Mouse (Mus musculus): ENCODE data around the gene Mphosph10. TPM values are rescaled to one million over a fixed set of nuclear protein-coding genes. Genes with fewer than 3 reads are reported as not detected.

Mphosph10 gene
- 10 to 100 TPM; 14.1 to 14.9 TPM for total RNA-seq (2021)

GRCm38 (mm10) chr7:64392122-64392818 lies at the start of gene Mphosph10, which contains the start of gene Mcee:
Mphosph10 (minus strand) TSS chr7:64392268.
Mcee (plus strand) TSS chr7:64392607.
- intact Hi-C loops (cut with DNase I), result loop anchor here (5.0 to 10.0 kb wide), 3 partner anchors 105 to 640 kb away; partner anchors contain the start of genes Mtmr10 and Nsmce3
- peak; percentile 98 to 99 for DNase-seq

- no peak for DNase-seq
- intact Hi-C loops (cut with DNase I), result no loop called here
Observed at GRCm38 (mm10) chr7:64440519-64440918, 48.5 kb upstream of the Mphosph10 start.

DNA sequence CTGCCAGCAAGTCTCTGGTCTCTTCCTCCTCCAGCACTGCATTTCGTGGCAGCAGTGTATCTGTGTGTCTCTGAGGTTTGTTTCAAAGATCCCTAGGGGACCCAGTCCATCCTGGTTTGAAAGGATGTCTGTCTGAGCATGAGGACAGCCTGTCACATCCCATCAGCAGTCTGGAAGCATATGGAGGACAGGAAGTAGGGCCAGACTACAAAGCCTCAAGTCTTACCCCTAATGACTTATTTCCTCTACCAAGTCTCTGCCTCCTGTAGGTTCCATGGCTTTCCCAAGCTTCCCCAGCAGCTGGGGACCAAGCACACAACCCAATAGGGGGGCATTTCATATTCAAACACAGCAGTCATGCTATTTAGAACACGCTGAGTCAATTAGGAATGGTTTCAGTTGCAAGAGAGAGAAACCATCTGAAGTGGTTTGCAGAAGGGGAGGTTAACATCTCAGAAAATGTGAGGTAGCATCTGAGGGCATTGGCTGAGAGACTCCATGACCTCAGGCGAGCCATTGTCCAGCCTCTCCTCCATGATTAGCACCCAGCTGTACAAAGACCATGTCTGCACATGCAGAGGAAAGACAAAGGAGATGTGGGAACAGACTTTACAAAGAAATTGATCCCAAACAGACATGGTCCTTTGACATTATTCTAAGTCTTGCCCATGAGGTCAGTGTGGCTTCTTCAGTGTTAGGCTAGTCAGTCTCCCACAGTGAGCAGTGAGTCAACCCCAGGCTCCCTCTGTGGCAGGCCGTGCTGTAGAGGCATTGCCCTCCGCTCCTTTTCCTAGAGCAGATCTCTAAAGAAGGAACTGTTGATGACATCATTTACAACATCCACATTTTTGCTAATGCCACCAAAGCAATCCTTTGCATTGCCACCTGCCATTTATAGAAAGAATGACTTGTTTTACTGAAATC lies 47.8 kb upstream of the Mphosph10 start:
- intact Hi-C loops (cut with DNase I), result no loop called here
- no peak for DNase-seq

- DNase-seq, result no peak
- intact Hi-C loops (cut with DNase I), result loop anchor here (10.0 kb wide), 1 partner anchor 320 kb away; no protein-coding TSS in a partner anchor
Observed at GRCm38 (mm10) chr7:64424861-64425260, 32.8 kb upstream of the Mphosph10 start.

GRCm38 (mm10) chr7:64403989-64404388 lies 11.9 kb upstream of the Mphosph10 start:
- no peak for DNase-seq
- intact Hi-C loops (cut with DNase I), result no loop called here

- intact Hi-C loops (cut with DNase I), result no loop called here
- DNase-seq, result no peak
Observed at GRCm38 (mm10) chr7:64402452-64402851, 10.4 kb upstream of the Mphosph10 start.

GRCm38 (mm10) chr7:64400725-64401124 lies 8.7 kb upstream of the Mphosph10 start:
- DNase-seq, result no peak
- intact Hi-C loops (cut with DNase I), result no loop called here

DNA sequence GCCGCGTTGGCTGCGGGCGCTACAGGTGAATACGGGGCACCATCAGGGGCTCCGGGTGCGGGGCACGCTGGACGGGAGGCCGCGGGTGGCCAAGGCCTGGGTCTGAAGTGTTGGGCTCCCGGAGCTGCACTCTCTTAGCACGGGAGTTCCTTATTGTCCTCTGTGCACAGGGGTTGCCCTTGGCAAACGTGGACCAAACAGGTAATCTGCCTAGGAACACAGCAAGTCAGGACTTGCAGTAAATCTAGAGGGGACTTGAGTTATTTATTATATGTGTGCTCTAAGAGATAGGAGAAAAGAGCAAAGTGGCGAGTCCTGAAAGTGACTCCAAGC lies 717 bp upstream of the Mphosph10 start:
- intact Hi-C loops (cut with DNase I), result loop anchor here (5.0 to 10.0 kb wide), 3 partner anchors 105 to 640 kb away; partner anchors contain the start of genes Mtmr10 and Nsmce3
- DNase-seq, result no peak

- intact Hi-C loops (cut with DNase I), result loop anchor here (2.0 to 10.0 kb wide), 4 partner anchors 17 to 639 kb away; partner anchors contain the start of genes Fan1, Mtmr10 and Nsmce3
- DNase-seq, result no peak
Observed at GRCm38 (mm10) chr7:64391479-64391878, 589 bp downstream of the Mphosph10 start.

DNA sequence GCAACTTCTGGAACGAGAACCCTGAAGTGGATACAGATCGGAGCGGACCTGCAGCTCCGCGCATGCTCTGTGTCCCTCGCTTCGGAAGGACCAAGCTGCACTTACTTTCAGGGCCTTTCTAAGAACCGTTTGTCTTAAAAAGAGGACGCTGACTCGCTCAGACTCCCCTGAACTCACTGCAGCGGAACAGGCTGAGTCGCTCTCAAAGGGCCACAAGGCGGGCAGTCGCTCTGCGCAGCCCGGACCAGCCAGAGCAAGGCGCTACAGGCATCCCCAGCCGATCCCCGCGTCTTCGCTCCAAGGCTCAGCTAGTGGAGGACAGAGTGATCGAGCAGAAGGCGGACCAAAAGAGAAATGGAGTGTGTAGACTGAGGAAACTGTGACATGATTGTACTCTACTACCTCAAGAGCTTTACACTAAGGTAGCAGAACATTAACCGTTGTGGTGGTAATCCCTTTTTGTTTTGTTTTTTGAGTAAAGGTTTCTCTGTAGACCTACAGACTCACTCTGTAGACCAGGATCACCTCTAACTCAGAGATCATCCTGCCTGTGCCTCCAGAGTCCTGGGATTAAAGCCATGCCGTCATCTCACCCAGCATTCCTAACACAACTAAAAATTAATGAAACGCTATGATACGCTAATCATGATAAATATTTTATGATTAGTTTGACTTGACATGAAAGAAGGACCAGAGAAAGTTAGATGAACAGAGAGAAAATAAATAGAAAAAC lies 18.1 kb downstream of the Mphosph10 start, which contains the start of gene Fan1:
Gene Fan1, minus strand, starts transcription at position 266 of the 733 bp plus-strand sequence.
- intact Hi-C loops (cut with DNase I), result loop anchor here (2.0 to 5.0 kb wide), 2 partner anchors 17 to 87 kb away; partner anchors contain the start of gene Mtmr10
- peak; percentile 92 to 95 for DNase-seq

GRCm38 (mm10) chr7:64373147-64373829 lies 18.8 kb downstream of the Mphosph10 start:
- DNase-seq, result no peak
- intact Hi-C loops (cut with DNase I), result loop anchor here (5.0 kb wide), 1 partner anchor 86 kb away; the partner anchor contains the start of gene Mtmr10

- no peak for DNase-seq
- intact Hi-C loops (cut with DNase I), result loop anchor here (5.0 kb wide), 1 partner anchor 85 kb away; the partner anchor contains the start of gene Mtmr10
Observed at GRCm38 (mm10) chr7:64371940-64372878, 19.9 kb downstream of the Mphosph10 start.

DNA sequence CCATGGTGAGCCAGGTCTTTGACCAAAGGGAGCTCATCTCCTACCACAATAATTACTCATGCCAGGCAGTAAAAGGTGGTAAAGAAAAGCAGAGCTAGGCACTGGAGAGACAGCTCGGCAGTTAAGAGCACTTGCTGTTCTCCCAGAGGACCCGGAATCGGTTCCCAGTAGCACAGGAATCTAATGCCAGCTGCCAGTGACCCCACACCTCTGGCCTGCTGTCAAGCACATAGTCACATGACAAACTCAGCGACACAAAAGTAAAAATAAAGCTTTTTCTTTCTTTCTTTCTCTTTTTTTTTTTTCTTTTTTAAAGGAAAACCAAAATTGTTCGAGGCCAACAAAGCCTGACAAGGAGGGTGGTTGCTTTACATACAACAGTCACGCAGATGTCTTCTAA lies 22.2 kb downstream of the Mphosph10 start:
- intact Hi-C loops (cut with DNase I), result loop anchor here (5.0 kb wide), 1 partner anchor 83 kb away; the partner anchor contains the start of gene Mtmr10
- no peak for DNase-seq

- intact Hi-C loops (cut with DNase I), result no loop called here
- no peak for DNase-seq
Observed at GRCm38 (mm10) chr7:64365863-64366262, 26.2 kb downstream of the Mphosph10 start.

DNA sequence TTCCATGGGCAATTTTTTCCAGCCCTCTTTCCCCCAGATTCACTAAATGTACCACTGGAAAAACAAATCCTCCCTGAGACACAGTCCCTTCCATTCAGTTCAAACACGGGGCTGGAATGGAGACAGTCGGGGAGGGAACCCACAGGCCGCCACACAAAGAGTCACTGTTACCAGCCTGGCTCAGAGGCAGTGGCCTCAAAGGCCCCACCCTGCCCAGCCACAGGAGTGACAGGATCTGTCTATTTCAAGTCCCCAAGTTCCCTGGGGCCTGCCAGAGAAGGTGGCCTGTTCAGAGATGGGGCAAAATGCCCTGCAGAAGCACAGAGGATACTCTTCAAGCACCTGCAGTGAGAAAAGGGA lies 31.5 kb downstream of the Mphosph10 start:
- intact Hi-C loops (cut with DNase I), result no loop called here
- DNase-seq, result no peak

DNA sequence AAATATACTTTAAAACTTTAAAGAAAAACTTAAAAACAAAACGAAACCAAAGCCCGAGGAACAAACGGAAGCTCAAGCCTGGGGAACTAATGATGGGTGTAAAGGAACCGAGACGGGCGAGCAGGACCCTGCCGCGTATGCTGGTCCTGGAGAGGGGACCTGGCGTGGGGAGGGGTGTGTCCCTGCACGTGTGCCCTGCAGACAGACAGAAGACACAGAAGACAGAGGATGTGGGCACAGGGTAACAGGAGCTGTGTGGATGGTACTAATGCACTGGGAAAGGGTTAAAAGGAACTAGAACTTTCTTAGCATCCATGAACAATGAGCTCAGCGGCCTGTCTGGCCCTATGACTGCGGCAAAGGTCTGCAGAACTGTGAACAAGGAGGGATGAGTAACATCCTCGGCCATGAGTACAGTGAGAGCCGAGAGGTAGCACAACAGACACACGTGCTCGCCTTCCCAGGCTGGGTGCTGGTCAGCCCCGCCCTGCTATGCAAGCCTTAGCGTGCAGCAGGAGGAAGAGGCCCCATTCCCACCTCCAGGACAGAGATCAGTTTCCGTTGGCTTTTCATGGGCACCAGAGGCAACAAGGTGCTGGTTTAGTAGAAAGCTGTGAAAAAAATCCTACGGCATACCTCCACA lies 32.0 kb downstream of the Mphosph10 start:
- no peak for DNase-seq
- intact Hi-C loops (cut with DNase I), result no loop called here

DNA sequence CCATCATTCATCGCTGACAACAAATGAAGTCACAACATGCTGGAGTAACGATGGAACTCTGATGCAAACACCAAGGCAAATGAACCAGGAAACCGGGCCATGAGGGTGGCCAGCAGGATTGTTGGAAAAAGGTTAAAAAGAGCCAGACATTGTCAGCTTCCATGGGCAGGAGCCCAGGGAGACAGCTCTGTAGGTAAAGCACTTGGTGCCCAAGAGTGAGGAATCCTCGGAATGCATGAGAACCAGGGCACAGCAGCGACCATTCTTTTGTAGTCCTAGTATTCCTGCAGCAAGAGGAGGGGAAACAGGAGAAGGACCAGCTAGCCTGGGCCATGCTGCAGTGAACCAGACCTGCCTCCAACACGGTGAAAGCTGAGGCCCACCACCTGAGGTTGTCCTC lies 33.4 kb downstream of the Mphosph10 start:
- intact Hi-C loops (cut with DNase I), result no loop called here
- DNase-seq, result no peak

- peak; percentile 21 to 35 for DNase-seq
- intact Hi-C loops (cut with DNase I), result no loop called here
Observed at GRCm38 (mm10) chr7:64357405-64357804, 34.7 kb downstream of the Mphosph10 start.

Data from heart, postnatal 10 days (tissue).